Mouse (Mus musculus) midbrain, embryonic 15.5 days (tissue): ENCODE results near the gene Cdc14b. TPM values are rescaled to one million over a fixed set of nuclear protein-coding genes. Genes with fewer than 3 reads are reported as not detected.
A peak's percentile ranks its signal among the peaks of the same experiment; 100 is the strongest.
"Not testable (repeated sequence)": the region's sequence is repeated elsewhere in the genome, so short reads cannot be mapped to it uniquely, and the experiment has no call there.

ENCODE experiments used
- ATAC-seq: fragments of 200-750 bp; cut with Nextera tagmentation; replicated peaks from 2 replicates; pipeline ENCODE4 v1.8.0; 2017; ENCODE audit warnings: moderate TSS enrichment
- H3K27ac ChIP-seq: fragments of 300-500 bp; sonication (generic); 2 replicates; pipeline ENCODE4 v1.5.1; 2015; ENCODE audit warnings: mild to moderate bottlenecking, inconsistent platforms
- H3K27me3 ChIP-seq: fragments of 300-500 bp; sonication (generic); replicated peaks from 2 replicates; pipeline ENCODE4 v1.6.1; 2015; ENCODE audit warnings: inconsistent platforms
- H3K36me3 ChIP-seq: fragments of 300-500 bp; sonication (generic); replicated peaks from 2 replicates; pipeline ENCODE4 v1.6.1; 2015; ENCODE audit warnings: inconsistent platforms
- H3K4me1 ChIP-seq: fragments of 300-500 bp; sonication (generic); 2 replicates; pipeline ENCODE4 v1.6.1; 2015; ENCODE audit warnings: inconsistent platforms
- H3K4me2 ChIP-seq: fragments of 300-500 bp; sonication (generic); 2 replicates; pipeline ENCODE4 v1.6.1; 2015; ENCODE audit warnings: inconsistent platforms, mild to moderate bottlenecking, moderate library complexity
- H3K4me3 ChIP-seq: fragments of 300-500 bp; sonication (generic); 2 replicates; pipeline ENCODE4 v1.5.1; 2015; ENCODE audit warnings: mild to moderate bottlenecking, inconsistent platforms
- H3K9ac ChIP-seq: fragments of 300-500 bp; sonication (generic); 2 replicates; pipeline ENCODE4 v1.6.1; 2015; ENCODE audit warnings: mild to moderate bottlenecking, inconsistent platforms
- H3K9me3 ChIP-seq: fragments of 300-500 bp; sonication (generic); 2 replicates; pipeline ENCODE4 v1.6.1; 2016; ENCODE audit warnings: inconsistent platforms
- WGBS: fragments of 180-500 bp; shearing (Covaris S2); methylation state at CpG from one replicate; pipeline ENCODE4 v1.1.7; 2015; ENCODE audit warnings: mixed read lengths; 5-methylcytosine and 5-hydroxymethylcytosine counted together
- polyA plus RNA-seq: library from polyadenylated mRNA; unstranded; fragments of >200 nt; fragmentation: Nextera tagmentation; extraction: Ambion mirVana; gene quantifications from 2 replicates; pipeline ENCODE4 v1.2.1, GENCODE M21; 2015

The Cdc14b gene
- polyA plus RNA-seq, 1 experiment from 2014 or later = 2.4 TPM

DNA sequence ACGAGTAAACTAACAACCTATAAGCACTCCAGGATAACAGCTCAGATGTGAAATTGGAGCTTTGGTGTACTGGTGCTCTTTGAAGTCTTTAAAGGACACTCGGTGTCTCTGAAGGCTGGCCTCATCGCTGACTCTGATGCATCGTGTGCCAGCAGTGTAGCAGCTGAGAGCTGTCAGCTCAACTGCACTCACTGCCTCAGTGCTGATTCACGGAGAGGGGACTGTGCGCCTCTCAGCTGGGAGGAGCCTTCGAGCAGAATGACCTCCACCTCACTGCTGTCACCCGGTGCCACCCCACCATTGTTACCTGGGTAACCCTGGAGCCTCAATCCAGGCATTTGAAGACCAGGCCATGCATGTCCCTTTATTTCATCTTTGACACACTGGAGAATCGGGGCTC, 7.9 kb downstream of the Cdc14b start:
- Histone ChIP-seq H3K4me2 (no peak overlapping the region), H3K27ac (no peak overlapping the region), H3K27me3 (0 out of 2 replicates have a peak, but pooled peaks cover 4% of the 10 kb centered on the region), H3K4me1 (no peaks in the 10 kb centered on the region), H3K9me3 (no peaks in the 10 kb centered on the region), H3K9ac (no peak overlapping the region), H3K4me3 (no peak overlapping the region), H3K36me3 (no peaks in the 10 kb centered on the region)
- ATAC-seq = peak; percentile 60; the same call in 1 of the 2 replicates
- WGBS = 17% methylated on average over 9 of the region's 9 CpGs

DNA sequence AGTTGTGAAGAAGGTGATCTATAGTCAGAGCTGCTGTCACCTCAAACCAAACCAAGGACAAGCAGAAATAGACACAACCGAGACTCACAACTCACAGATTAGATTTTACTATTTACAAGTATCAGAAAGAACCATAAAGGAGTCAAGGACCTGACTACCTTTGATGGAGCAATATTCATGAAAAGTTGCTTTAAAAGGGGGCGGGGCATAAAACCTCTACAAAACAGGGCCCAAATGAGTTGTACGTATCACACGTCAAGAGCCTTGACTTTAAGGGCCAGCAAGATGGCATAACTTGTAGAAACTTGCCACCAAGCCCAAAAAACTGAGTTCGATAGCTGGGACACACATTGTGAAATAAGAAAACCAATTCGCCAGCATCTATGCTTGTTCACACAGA, 10.5 kb downstream of the Cdc14b start:
- H3K27ac ChIP-seq = no peak overlapping the region
- no peak overlapping the region for H3K4me2 ChIP-seq
- H3K4me1 ChIP-seq = no peaks in the 10 kb centered on the region
- H3K9me3 ChIP-seq = no peaks in the 10 kb centered on the region
- no peak overlapping the region for H3K4me3 ChIP-seq
- H3K36me3 ChIP-seq = no peaks in the 10 kb centered on the region
- H3K9ac ChIP-seq = no peak overlapping the region
- no peaks in the 10 kb centered on the region for H3K27me3 ChIP-seq
- ATAC-seq = no peak
- WGBS = 97% methylated on average over 6 of the region's 6 CpGs

DNA sequence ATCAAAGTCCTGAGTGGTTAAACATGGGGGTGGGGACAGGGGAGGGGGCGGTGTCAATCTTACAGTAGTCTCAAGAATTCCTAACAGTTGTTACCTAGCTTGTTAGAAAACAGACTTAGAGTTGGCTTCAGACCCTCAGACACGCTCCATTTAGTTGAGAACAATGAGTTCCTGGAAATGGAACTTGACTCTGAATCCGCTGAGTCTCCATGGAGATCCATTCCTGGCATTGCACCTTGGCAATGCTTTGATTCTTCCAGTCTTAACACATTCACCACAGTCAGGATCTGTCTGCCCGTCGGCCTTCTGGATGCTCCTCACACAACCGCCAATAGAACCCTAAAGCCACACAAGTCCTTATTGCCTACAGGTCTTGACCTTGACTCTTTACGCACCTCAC, 15.2 kb downstream of the Cdc14b start:
- no peak for ATAC-seq
- H3K9ac ChIP-seq = no peak overlapping the region
- H3K36me3 ChIP-seq = no peaks in the 10 kb centered on the region
- H3K4me1 ChIP-seq = no peaks in the 10 kb centered on the region
- H3K27ac ChIP-seq = no peak overlapping the region
- no peak overlapping the region for H3K4me2 ChIP-seq
- H3K27me3 ChIP-seq = no peaks in the 10 kb centered on the region
- no peaks in the 10 kb centered on the region for H3K9me3 ChIP-seq
- WGBS = 70% methylated on average over 7 of the region's 7 CpGs
- no peak overlapping the region for H3K4me3 ChIP-seq

DNA sequence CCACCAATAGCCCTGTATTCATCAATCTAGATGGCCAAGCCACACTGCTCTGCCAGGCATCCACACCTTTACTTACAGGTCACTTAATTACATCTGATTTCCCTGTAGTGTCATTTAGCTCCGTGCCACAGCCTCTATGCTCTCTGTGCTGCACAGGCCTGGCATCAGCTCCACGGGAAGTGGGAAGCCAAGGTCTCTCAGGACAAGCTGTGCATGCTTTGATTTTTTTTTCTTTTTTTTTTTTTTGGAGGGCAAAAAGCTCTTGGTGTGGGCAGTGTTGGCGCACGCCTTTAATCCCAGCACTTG, 16.6 kb downstream of the Cdc14b start:
- H3K36me3 ChIP-seq = no peaks in the 10 kb centered on the region
- no peaks in the 10 kb centered on the region for H3K4me1 ChIP-seq
- H3K9me3 ChIP-seq = no peaks in the 10 kb centered on the region
- no peak overlapping the region for H3K4me2 ChIP-seq
- no peaks in the 10 kb centered on the region for H3K27me3 ChIP-seq
- no peak overlapping the region for H3K4me3 ChIP-seq
- no peak overlapping the region for H3K9ac ChIP-seq
- ATAC-seq = no peak
- no peak overlapping the region for H3K27ac ChIP-seq
- WGBS = 66% methylated on average over 4 of the region's 4 CpGs

DNA sequence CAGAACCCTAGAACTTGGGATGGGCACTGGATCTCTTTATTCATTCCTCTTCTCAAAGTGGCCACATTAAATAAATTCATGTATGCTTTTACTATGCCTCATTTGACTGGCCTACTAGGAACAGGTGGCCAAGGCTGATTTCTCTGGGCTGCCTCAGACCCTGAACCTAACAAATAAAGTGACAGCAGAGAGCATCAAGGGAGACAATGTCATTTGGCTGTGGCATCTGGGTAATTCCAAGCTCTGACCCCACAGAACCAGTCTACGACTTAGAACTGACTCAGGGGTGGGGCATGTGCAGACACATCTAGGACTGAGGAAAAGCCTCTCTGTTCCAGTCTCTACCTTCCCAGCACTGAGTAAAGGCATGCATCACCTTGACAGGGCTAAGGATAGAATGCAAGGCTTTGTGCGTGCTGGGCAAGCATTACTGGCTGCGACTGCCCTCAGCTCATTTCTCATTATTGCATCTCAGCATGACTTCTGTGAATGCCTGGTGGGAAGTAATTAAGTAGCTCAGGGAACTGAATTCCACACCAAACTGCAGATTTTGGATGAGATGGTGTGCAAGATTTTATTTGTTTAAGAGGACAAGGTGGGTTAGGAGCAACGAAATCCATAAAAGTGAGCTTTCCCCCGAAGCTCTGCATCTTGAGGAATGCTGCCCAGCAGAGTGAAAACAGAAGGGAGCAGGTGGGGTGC, 17.1 kb downstream of the Cdc14b start:
- Histone ChIP-seq H3K4me1 (no peaks in the 10 kb centered on the region), H3K9me3 (no peaks in the 10 kb centered on the region), H3K36me3 (no peaks in the 10 kb centered on the region), H3K9ac (no peak overlapping the region), H3K4me3 (no peak overlapping the region), H3K27me3 (no peaks in the 10 kb centered on the region), H3K4me2 (no peak overlapping the region), H3K27ac (no peak overlapping the region)
- ATAC-seq = no peak
- 12% methylated on average over 5 of the region's 5 CpGs for WGBS

DNA sequence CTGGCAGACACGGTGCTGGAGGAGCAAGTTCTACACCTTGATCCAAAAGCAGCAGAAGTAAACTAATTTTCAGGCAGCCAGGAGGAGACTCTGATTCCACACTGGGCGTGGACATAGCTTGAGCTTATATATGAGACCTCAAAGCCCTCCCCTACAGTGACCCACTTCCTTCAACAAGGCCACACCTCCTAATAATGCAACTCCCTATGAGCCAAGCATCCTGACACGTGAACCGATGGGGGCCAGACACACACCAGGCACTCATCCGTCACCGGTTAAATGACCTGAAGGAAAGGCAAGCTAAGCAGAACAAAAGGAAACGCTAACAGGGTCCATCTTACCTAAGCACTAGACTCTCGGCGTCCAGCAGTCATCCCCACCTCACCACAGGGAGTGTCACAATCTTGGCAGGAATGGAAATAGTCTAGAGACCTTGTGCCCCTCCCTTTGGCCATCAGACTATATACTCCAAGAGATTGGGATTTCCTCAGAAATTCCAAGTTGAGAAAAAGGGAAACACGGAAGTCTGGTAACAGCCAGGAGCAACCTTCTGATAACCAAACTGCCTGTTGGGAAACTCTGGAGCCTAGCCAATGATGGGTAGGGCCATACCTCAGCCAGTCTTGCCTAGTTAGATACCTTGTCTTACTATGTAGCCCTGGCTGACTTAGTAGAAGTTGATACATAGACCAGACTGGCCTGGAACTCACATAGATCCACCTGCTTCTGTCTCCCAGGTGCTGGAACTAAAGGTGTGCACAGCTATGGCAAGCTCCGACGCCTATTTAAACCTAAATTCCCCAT, 17.9 kb downstream of the Cdc14b start:
- H3K27me3 ChIP-seq = no peaks in the 10 kb centered on the region
- 80% methylated on average over 12 of the region's 12 CpGs for WGBS
- no peak overlapping the region for H3K4me2 ChIP-seq
- H3K9ac ChIP-seq = no peak overlapping the region
- H3K4me1 ChIP-seq = no peaks in the 10 kb centered on the region
- no peaks in the 10 kb centered on the region for H3K9me3 ChIP-seq
- H3K4me3 ChIP-seq = no peak overlapping the region
- no peaks in the 10 kb centered on the region for H3K36me3 ChIP-seq
- ATAC-seq = no peak
- no peak overlapping the region for H3K27ac ChIP-seq

DNA sequence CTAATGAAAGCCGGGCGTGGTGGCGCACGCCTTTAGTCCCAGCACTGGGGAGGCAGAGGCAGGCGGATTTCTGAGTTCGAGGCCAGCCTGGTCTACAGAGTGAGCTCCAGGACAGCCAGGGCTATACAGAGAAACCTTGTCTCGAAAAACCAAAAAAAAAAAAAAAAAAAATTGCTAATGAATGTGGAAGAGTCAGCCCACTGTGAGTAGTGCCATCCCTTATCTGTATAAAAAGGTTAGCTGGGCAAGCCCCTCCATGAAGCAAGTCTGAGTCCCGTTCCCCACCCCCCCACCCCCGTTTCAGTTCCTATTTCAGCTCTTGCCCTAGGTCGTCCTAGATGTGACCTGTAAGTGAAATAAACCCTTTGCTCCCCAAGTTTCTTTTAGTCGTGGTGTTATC, 20.9 kb downstream of the Cdc14b start:
- not testable (repeated sequence) for H3K4me2 ChIP-seq, H3K4me1 ChIP-seq, H3K4me3 ChIP-seq, H3K36me3 ChIP-seq, H3K27me3 ChIP-seq, H3K9ac ChIP-seq, ATAC-seq, H3K27ac ChIP-seq, H3K9me3 ChIP-seq
- 83% methylated on average over 11 of the region's 11 CpGs for WGBS

DNA sequence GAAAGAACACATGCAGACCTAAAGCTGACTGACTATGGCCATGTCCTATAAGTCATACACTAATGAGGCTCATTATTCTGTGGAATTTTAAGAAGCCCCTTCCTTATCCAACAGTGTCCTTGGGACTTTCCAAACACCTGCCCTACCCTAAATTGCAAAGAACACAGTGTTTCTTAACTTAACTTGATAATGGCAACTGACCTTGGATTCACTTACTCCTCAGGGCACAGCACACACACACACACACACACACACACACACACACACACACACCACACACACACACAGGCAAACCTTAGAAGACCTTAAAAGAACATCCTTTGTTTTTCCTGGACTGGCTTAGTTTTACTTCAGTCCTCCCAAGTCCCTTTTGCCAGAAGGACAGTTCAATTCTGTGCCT, 21.4 kb downstream of the Cdc14b start:
- H3K9me3 ChIP-seq = no peaks in the 10 kb centered on the region
- H3K9ac ChIP-seq = no peak overlapping the region
- no peaks in the 10 kb centered on the region for H3K36me3 ChIP-seq
- ATAC-seq = no peak
- peaks cover 5% of the 10 kb centered on the region for H3K4me1 ChIP-seq
- H3K4me3 ChIP-seq = no peak overlapping the region
- H3K27ac ChIP-seq = no peak overlapping the region
- H3K4me2 ChIP-seq = no peak overlapping the region
- no peaks in the 10 kb centered on the region for H3K27me3 ChIP-seq

DNA sequence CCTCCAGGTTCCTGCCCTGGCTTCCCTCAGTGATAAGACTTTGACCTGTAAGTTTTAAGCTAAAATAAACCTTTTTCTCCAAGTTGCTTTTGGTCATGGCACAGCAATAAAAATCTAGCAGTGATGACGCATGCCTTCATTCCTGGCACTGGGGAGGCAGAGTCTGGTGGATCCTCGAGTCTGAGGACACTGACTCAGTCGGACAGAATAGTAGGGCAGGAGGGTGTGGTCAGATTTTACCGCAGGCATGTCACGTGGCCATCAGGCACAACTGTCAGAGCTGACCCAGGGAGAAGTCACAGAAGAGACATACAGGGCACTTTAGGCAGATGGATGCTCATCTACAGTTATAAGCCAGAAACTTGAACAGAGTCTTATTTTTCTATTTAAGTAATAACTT, 22.9 kb downstream of the Cdc14b start:
- H3K4me1 ChIP-seq = peaks cover 8% of the 10 kb centered on the region
- no peaks in the 10 kb centered on the region for H3K36me3 ChIP-seq
- no peak overlapping the region for H3K27ac ChIP-seq
- H3K9ac ChIP-seq = no peak overlapping the region
- H3K27me3 ChIP-seq = no peaks in the 10 kb centered on the region
- H3K4me3 ChIP-seq = no peak overlapping the region
- H3K9me3 ChIP-seq = no peaks in the 10 kb centered on the region
- 83% methylated on average over 5 of the region's 5 CpGs for WGBS
- ATAC-seq = no peak
- H3K4me2 ChIP-seq = no peak overlapping the region

DNA sequence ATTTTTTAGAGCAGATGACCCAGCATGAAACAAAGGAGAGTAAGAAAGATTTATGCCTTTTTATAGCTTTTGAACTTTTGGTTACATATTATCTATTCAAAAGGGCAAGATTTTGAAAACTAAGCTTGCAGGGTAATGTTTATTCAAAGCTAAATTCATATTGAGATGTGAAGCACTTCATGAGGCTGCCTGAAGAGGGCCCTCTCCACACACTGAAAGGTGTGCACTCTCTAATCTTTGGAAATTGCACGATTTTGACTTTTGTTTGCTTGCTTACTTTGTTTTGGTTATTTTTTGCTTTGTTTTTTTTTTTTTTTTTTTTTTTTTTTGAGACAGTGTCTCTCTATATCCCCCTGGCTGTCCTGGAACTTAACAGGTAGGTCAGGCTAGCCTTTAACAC, 24.7 kb downstream of the Cdc14b start:
- Histone ChIP-seq H3K9ac (no peak overlapping the region), H3K4me3 (no peak overlapping the region), H3K27ac (no peak overlapping the region), H3K9me3 (no peaks in the 10 kb centered on the region), H3K4me1 (peaks cover 8% of the 10 kb centered on the region), H3K27me3 (no peaks in the 10 kb centered on the region), H3K36me3 (no peaks in the 10 kb centered on the region), H3K4me2 (no peak overlapping the region)
- WGBS = 32% methylated on average over 1 of the region's 1 CpGs
- no peak for ATAC-seq

DNA sequence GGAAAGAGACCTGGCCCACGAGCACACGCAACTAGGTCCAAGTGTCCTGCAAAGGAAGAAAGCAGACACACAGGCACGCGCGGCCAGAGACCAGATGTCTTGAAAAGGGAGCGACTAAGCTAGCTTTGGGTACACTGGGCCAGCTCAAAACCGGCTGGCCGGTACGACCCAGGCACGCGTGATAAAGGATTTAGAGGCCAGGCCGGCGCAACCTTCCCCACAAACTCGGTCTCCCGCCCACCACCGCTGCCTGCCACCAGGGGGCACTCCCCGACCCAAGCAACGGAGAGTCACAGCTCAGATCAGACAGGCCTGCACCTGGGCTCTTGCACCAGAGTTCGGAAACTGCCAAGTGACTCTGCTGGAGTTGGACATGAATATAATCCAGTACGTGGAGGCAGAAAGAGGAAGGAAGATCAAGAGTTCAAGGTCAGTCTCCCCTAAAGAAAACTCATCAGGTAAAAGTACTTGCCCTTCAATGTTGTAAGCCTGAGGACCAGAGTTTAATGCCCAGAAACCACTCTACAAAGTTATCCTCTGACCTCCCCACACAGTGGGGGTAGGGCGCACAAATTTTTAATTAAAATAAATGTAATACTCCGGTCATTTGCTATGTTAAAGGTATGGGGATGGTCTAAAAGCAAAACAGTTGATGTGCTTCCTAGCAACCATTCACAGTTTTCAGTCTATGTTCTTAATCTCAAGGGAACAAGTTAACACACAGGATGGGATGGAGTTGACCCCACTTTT, 26.1 kb downstream of the Cdc14b start:
- Histone ChIP-seq H3K4me3 (peak overlapping the region; percentile 40), H3K9me3 (no peaks in the 10 kb centered on the region), H3K36me3 (no peaks in the 10 kb centered on the region), H3K4me1 (peaks cover 8% of the 10 kb centered on the region), H3K9ac (peak overlapping the region; percentile 5; the same call in 1 of the 2 replicates), H3K27me3 (no peaks in the 10 kb centered on the region), H3K4me2 (peak overlapping the region; percentile 67), H3K27ac (no peak overlapping the region)
- peak; percentile 85 for ATAC-seq
- WGBS = 7% methylated on average over 22 of the region's 22 CpGs

DNA sequence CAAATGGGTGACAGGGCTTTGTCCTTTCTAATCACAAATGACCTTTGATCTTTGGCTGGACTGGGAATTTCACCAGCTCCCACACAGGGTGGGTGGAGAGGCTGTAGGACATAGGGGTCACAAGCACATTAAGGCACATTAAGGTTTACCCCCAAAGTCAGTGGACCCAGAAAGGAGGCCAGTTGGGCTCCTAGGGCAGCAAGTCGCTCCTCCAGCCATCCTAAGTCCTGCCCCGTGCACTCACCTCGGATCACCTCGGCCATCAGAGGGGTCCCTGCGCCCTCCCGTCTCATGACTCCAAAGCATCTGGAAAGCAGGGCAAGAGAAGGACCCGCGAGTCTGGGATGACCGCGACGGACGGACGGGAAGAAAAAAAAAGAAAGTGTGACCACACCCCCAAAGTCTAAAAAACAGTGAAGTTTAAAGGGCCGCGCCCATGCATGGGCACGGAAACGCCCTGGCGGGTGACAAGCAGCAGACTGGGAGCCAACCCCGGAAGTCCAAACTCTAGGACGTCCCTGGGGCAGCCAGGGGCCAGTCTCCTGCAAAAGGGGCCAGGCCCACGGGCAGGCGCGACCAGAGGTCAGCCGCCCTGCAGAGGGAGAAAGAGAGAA, 26.8 kb downstream of the Cdc14b start:
- Histone ChIP-seq H3K9ac (peak overlapping the region; percentile 5; the same call in 1 of the 2 replicates), H3K4me3 (peak overlapping the region; percentile 40), H3K4me2 (peak overlapping the region; percentile 67), H3K9me3 (no peaks in the 10 kb centered on the region), H3K27me3 (no peaks in the 10 kb centered on the region), H3K4me1 (peaks cover 8% of the 10 kb centered on the region), H3K36me3 (no peaks in the 10 kb centered on the region), H3K27ac (no peak overlapping the region)
- 2% methylated on average over 24 of the region's 24 CpGs for WGBS
- peak; percentile 63 for ATAC-seq
